Mouse (Mus musculus): ENCODE measurements around the gene Gm45521. TPM values are rescaled to one million over a fixed set of nuclear protein-coding genes. Genes with fewer than 3 reads are reported as not detected.

Gene Gm45521
- polyA plus RNA-seq, 1 experiment from 2014 or later: 0.51 TPM

Other genes starting within 250 kb of the Gm45521 start
- not detected in 2 replicates for gene Gm26661, start 165.7 kb upstream of the Gm45521 start, polyA plus RNA-seq (2014; fragmentation: Nextera tagmentation; extraction: Ambion mirVana)
- 7.4 and 9.0 TPM in 2 replicates for gene Flnb, start 139.3 kb upstream of the Gm45521 start, polyA plus RNA-seq (2014; fragmentation: Nextera tagmentation; extraction: Ambion mirVana)
- 0.09 TPM in 1 of 2 replicates, not detected in the other for gene Dnase1l3, start 37.3 kb downstream of the Gm45521 start, polyA plus RNA-seq (2014; fragmentation: Nextera tagmentation; extraction: Ambion mirVana)
- 35.7 and 37.0 TPM in 2 replicates for gene Abhd6, start 45.6 kb downstream of the Gm45521 start, polyA plus RNA-seq (2014; fragmentation: Nextera tagmentation; extraction: Ambion mirVana)
- gene Rpp14, start 123.1 kb downstream of the Gm45521 start, polyA plus RNA-seq (2014; fragmentation: Nextera tagmentation; extraction: Ambion mirVana): 45.0 and 50.9 TPM in 2 replicates
- gene Pxk, start 140.9 kb downstream of the Gm45521 start, polyA plus RNA-seq (2014; fragmentation: Nextera tagmentation; extraction: Ambion mirVana): 66.0 and 68.9 TPM in 2 replicates
- gene Pdhb, start 215.7 kb downstream of the Gm45521 start, polyA plus RNA-seq (2014; fragmentation: Nextera tagmentation; extraction: Ambion mirVana): 271 and 280 TPM in 2 replicates

All from hindbrain, embryonic 14.5 days (tissue).